In genomic region chr7:37972571-37972970, GRCm38 (mm10) we compare ENCODE assay signal across 13 mouse cellular contexts. TPM values are rescaled to one million over a fixed set of nuclear protein-coding genes. Genes with fewer than 3 reads are reported as not detected.
DNase-seq lines count a peak whose midpoint lies in the region; ATAC-seq and TF ChIP-seq lines count a peak whose summit lies in the region.
"Had no signal": no experiment of that assay in that cellular context is flagged by ENCODE, and none has a peak within 500 bp of the region (broad histone marks: within the 10 kb centered on the region; RNA-seq: fewer than 3 reads in every experiment).

No protein-coding gene starts in this region.

- H3K9ac ChIP-seq in ES-E14 (ENCODE audit: insufficient read depth, low read depth, low read length, poor library complexity, severe bottlenecking): no peak overlapping the region
- H3K9ac ChIP-seq in intestine, postnatal 0 days (ENCODE audit: low read depth, low read length): no peak overlapping the region
- H3K9ac ChIP-seq: embryonic facial prominence, embryonic 12.5 days; heart, embryonic 15.5 days; liver, embryonic 14.5 days had no signal

- no peak for ATAC-seq in intestine, postnatal 0 days

- H3K4me3 ChIP-seq in ES-E14 (ENCODE audit: insufficient read depth in 1 of 2, low read depth in 1 of 2, low read length in 2 of 2, poor library complexity in 1 of 2, severe bottlenecking in 1 of 2): no peak overlapping the region
- no peak overlapping the region for H3K4me3 ChIP-seq in intestine, postnatal 0 days (ENCODE audit: low read depth, low read length)
- H3K4me3 ChIP-seq: embryonic facial prominence, embryonic 12.5 days; heart, embryonic 15.5 days had no signal

- no peaks in the 10 kb centered on the region for H3K9me3 ChIP-seq in ES-E14 (ENCODE audit: control insufficient read depth, insufficient read depth, low read depth, low read length)
- H3K9me3 ChIP-seq in intestine, postnatal 0 days (ENCODE audit: control insufficient read depth): no peaks in the 10 kb centered on the region
- H3K9me3 ChIP-seq: embryonic facial prominence, embryonic 12.5 days; heart, embryonic 15.5 days had no signal

- peak; percentile 59 for TF ChIP-seq CTCF in intestine, postnatal 0 days (IDR thresholded peaks at IDR 0.05; ENCODE audit: low read depth)

- H3K4me1 ChIP-seq in ES-E14 (ENCODE audit: control insufficient read depth in 2 of 2, insufficient read depth in 2 of 2, low read length in 2 of 2, poor library complexity in 1 of 2): peaks cover 4% of the 10 kb centered on the region in 2 experiments; a peak in 2 of 4 replicates
- H3K4me1 ChIP-seq in intestine, postnatal 0 days (replicated peaks; ENCODE audit: control insufficient read depth, insufficient read depth, low read length): no peaks in the 10 kb centered on the region

- WGBS in intestine, postnatal 0 days: 66% methylated on average over 9 of the region's 9 CpGs

- no peak overlapping the region for H3K4me2 ChIP-seq in intestine, postnatal 0 days (replicated peaks; ENCODE audit: low read depth)
- H3K4me2 ChIP-seq: embryonic facial prominence, embryonic 12.5 days; heart, embryonic 15.5 days had no signal

- H3K27me3 ChIP-seq in intestine, postnatal 0 days (replicated peaks; ENCODE audit: control insufficient read depth, insufficient read depth, low read length): no peaks in the 10 kb centered on the region
- H3K27me3 ChIP-seq: embryonic facial prominence, embryonic 12.5 days; heart, embryonic 15.5 days had no signal

- H3K36me3 ChIP-seq in ES-E14 (ENCODE audit: control insufficient read depth, insufficient read depth, low read length, poor library complexity, severe bottlenecking): peaks cover 7% of the 10 kb centered on the region
- no peaks in the 10 kb centered on the region; the same call in 1 of the 2 replicates for H3K36me3 ChIP-seq in intestine, postnatal 0 days (ENCODE audit: control insufficient read depth, insufficient read depth)
- H3K36me3 ChIP-seq: embryonic facial prominence, embryonic 12.5 days; heart, embryonic 15.5 days had no signal

- in situ Hi-C loops in ES-E14 (cut with MboI; ENCODE audit: low sequenced_read_pairs in 2 of 2, unreplicated experiment in 2 of 2): no loop called here

- peak; percentile 49 for DNase-seq in adrenal gland, postnatal 14 days
- DNase-seq in adrenal gland, postnatal 4 days (ENCODE audit: low spot score in 2 of 2): no peak
- peak; percentile 27 to 48 for DNase-seq in kidney, postnatal 4 days
- no peak for DNase-seq in kidney, adult 8-10 months
- peak; percentile 22 for DNase-seq in ES-E14 (ENCODE audit: low read depth, low spot score)
- no peak for DNase-seq in urinary bladder, postnatal 4 days (ENCODE audit: low spot score in 2 of 2)
- DNase-seq in urinary bladder, postnatal 10 days (ENCODE audit: low spot score): no peak
- DNase-seq: adrenal gland, adult 2 months; B cell, adult 2 months had no signal

- no peak overlapping the region for H3K27ac ChIP-seq in ES-E14 (ENCODE audit: insufficient read depth, low read depth, low read length, poor library complexity, severe bottlenecking)
- H3K27ac ChIP-seq in intestine, postnatal 0 days (ENCODE audit: low read depth, low read length): no peak overlapping the region
- H3K27ac ChIP-seq: embryonic facial prominence, embryonic 12.5 days; heart, embryonic 15.5 days; liver, embryonic 14.5 days had no signal

TF ChIP-seq in ES-E14, 5 proteins besides CTCF, POLR2A, EP300 and RAD21:
- TF ChIP-seq HCFC1 (IDR thresholded peaks at IDR 0.05; ENCODE audit: borderline replicate concordance, insufficient read depth, low read length): no peak
- TF ChIP-seq CHD2 (IDR thresholded peaks at IDR 0.05; ENCODE audit: low read depth, low read length): no peak
- no peak for TF ChIP-seq ZNF384 (IDR thresholded peaks at IDR 0.05; ENCODE audit: low read depth, low read length)

RNA-seq across cellular contexts. Expression of gene Uri1, which starts 50.8 kb away (rescaled TPM):
- 50.8 and 62.0 TPM in 2 replicates for total RNA-seq in adrenal gland, postnatal 14 days (2021)
- 10 to 100 TPM; 63.4 to 75.1 TPM for total RNA-seq in adrenal gland, postnatal 4 days (2021)
- 68.4 and 107 TPM in 2 replicates for total RNA-seq in ES-E14 (2012; rRNA removed)
- 25.6 and 26.9 TPM in 2 replicates for polyA plus RNA-seq in intestine, postnatal 0 days (2015; fragmentation: Nextera tagmentation; extraction: Ambion mirVana)

Comparison
In these comparisons a context has a peak if more than half of its experiments do, and no peak if none do; other contexts are left out.
1. DNase-seq: peak in adrenal gland, postnatal 14 days (single experiment), kidney, postnatal 4 days (2 of 2) and ES-E14 (single experiment); none in adrenal gland, postnatal 4 days (0 of 2), kidney, adult 8-10 months (0 of 2), urinary bladder, postnatal 4 days (0 of 2) and urinary bladder, postnatal 10 days (single experiment).